Mouse (Mus musculus): Measurements from ENCODE around the gene Olfr974. TPM values are rescaled to one million over a fixed set of nuclear protein-coding genes. Genes with fewer than 3 reads are reported as not detected.
"Not testable (repeated sequence)": the region's sequence is repeated elsewhere in the genome, so short reads cannot be mapped to it uniquely, and the experiment has no call there.

Gene Olfr974
- total RNA-seq (2015; ENCODE audit: low replicate concordance) = not detected in 2 replicates
- not detected in 2 replicates for total RNA-seq (2017; ENCODE audit: low replicate concordance)

DNA sequence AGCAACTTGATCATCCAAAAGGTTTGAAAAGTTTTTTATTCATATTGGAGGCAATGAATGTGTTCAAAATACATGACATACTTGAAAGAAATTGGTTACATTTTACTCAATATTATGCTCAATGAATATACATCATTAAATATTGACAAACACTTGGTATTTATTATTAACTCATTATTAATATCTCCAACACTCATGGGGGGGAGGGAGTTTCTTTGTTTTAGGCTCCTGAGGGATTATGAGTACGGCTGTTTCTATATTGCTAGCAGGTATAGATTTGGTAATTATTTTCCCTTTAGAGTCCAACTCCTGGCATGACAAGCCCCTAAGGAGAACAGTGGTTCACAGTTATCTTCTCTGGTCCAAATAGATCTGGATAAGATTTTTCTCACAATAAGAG lies at the start of gene Olfr974:
Gene Olfr974 (plus strand): TSS at position 301 of the 400 bp plus-strand sequence.
- no peak for ATAC-seq (replicated peaks; ENCODE audit: low FRiP score, poor library complexity, severe bottlenecking)

DNA sequence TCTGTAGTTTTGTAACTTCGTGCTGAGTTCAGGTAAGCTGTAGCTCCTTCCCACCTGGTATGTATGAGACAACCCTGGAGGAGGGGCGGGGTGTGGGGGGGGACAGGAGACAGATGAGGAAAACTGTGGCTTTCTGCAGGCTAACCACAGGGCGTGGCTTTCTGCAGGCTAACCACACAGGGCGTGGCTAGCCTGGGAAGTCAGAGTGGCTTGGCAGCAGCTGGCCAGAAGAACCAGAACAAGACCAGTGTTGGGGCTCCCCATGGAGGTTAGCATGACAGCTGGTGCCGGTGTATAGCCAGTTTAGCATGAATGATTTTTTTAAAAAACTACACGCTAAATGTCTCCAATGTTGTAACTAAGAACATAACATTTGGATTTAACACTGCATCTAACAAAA lies 32.2 kb upstream of the Olfr974 start:
- no peak for ATAC-seq (replicated peaks; ENCODE audit: low FRiP score, poor library complexity, severe bottlenecking)

DNA sequence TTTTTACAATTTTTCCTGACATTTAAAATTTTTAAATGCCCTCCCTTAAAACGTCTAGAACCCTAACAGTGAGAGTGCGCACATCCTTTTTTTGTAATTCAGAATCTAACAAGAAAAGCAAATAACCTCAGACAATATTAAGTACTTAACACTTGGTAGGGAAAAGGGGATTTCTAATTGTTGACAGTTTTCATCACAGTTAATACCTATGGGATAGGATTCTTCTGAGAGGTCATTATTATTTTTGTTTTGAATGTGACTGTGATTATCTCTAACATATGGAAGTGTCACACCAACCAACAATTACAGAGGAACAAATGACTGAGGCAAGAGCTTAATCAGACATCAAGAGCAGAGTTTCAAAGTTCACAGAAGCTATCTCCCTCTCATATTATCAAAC lies 30.3 kb upstream of the Olfr974 start, which contains the start of gene Olfr229:
Gene Olfr229 (plus strand): TSS at position 301 of the 400 bp plus-strand sequence.
- no peak for ATAC-seq (replicated peaks; ENCODE audit: low FRiP score, poor library complexity, severe bottlenecking)

DNA sequence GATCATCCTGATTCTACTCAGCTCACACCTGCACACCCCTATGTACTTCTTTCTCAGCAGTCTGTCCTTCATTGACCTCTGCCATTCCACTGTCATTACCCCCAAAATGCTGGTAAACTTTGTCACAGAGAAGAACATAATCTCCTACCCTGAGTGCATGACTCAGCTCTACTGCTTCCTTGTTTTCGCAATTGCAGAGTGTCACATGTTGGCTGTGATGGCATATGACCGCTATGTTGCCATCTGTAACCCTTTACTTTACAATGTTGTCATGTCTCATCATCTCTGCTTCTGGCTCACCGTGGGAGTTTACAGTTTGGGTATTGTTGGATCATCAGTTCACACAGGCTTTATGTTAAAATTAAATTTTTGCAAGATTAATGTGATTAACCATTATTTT lies 27.4 kb upstream of the Olfr974 start:
- ATAC-seq (replicated peaks; ENCODE audit: low FRiP score, poor library complexity, severe bottlenecking) = no peak

DNA sequence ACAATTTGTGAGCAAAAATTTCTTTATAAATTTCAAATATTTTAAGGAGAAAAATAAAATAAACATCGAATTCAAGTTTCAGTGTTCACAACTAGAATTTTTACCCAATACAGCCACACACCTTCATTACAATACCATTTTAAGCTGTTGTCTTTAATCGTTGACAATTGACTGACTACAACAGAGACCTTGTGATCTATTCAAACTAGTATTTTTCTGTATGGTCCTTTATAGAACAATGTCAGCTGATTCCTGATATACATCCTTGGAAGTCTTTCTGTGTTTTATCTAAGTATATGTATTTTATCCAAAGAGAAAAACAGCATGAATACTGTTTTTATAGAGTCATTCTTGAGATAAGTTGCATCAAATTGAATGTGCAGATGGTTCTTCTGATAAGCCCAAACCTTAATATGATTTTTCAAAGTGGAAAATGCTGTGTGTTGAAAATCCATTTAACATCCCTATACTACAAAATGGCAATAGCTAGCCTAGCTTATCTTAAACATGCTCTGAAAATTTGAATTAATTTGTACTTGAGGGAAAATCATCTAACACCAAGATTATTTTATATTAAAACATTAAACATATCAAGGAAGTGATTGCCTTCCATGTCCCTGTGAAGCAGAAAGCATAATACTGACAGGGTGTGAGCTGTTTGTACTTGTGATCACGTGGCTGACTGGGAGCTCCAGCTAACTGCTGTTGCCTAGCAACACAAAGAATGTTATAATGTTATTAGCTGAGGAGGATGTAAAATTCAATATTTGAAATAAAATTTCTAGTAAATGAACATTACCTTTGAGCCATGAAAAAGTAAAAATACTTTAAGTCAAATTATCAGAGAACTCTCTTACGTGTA lies 9.1 kb upstream of the Olfr974 start:
- ATAC-seq (replicated peaks; ENCODE audit: low FRiP score, poor library complexity, severe bottlenecking) = not testable (repeated sequence)

DNA sequence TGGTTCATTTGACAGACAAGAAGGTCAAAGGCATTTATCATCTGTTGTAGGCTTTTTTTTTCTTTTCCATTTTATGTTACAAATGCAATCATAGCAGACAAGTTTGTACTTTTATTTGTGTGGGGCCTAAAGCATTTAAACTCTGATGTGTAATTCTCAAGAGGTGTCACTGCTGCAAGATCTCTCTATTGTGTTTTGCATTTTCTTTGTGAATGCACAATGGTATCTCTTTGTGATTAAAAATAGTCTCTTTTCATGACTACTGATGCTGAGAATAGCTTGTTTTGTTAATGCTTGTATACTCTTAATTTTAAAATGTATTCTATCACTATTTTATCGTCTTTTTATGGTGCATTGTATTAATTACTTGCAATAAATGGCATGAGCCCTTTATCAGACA lies 8.5 kb upstream of the Olfr974 start:
- not testable (repeated sequence) for ATAC-seq (replicated peaks; ENCODE audit: low FRiP score, poor library complexity, severe bottlenecking)

DNA sequence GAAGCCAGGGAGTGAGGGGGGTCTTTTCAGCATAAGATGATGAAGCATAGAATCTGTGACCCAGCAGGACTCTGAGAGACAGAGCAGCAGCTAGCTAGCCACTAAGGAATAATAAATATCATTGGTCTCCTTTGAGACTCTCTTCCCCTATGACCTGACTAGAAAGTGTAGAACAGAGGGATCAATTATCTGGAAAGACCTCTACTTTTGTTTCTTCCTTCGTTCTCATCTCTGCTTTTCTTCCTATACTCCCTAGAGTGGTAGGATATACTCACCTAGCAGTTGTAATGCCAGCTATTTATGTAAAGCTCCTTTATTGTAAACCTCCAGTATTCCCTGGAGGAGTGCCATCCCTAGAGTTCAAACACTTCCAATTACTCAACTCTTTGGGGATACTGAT lies 14.6 kb downstream of the Olfr974 start, which contains the start of gene Olfr975:
Gene Olfr975 (minus strand): TSS at position 101 of the 400 bp plus-strand sequence.
- no peak for ATAC-seq (replicated peaks; ENCODE audit: low FRiP score, poor library complexity, severe bottlenecking)

DNA sequence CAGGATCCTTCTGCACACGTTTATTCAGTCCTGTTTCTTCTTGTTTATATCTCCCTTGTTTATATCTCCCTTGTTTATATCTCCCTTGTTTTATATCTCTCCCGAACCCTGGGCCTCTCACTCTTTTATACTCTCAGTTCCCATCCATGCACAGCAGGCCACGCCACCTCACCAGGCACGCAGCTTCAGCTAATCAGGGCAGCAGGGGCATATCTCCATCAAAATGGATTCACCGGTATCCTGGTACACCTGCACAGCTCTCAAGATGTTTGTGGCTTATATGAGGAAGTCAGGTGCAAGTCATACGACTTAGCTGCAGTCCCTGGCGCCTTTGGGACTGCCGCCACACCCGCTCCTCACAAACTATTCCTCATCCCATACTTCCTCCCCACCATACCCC lies 23.7 kb downstream of the Olfr974 start, which contains the start of gene Olfr976:
Gene Olfr976 (minus strand): TSS at position 101 of the 400 bp plus-strand sequence.
- not testable (repeated sequence) for ATAC-seq (replicated peaks; ENCODE audit: low FRiP score, poor library complexity, severe bottlenecking)

DNA sequence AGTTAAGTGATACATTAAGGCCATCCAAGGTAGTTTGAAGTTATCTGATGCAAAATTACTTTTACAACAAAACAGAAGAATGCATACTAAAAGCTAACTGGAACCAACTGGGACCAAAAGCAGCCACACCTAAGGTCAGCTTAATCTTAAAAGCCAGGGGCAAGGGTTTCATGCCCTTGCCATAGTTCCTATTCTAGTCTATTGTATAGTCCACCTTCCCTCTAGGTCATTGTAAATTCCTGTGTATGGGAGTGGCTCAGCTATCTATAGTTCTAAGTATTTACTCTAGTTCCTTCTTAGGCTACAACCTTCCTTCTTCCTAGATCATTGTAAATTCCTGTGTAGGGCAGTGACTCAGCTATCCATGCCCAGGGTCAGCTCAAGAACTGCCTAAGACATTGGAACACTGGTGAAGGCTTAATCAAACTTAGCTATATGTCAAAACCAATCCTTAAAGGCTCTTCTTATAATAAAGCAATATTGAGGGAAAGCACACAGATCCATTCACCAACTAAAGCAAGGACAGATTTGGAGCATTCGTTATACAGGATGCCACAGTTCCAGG lies 39.4 kb downstream of the Olfr974 start:
- not testable (repeated sequence) for ATAC-seq (replicated peaks; ENCODE audit: low FRiP score, poor library complexity, severe bottlenecking)

DNA sequence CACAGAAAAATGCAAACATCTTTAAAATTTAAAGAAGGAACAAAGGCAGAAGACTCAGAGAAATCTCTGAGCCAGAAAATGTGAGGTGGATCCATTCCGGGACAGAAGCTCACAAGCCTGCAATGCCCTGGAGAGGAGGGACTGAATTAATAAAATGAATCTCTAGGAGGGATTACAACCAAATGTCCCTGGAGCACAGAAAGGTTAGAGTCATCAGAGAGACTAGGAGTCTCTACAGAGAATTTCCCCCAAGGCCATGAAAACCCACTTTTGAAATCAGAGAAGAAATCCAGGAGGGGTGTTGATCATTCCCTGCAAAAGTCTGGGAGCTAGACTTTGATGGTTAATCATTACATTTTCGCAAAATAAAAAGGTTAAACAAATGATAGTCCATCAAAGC lies 54.5 kb downstream of the Olfr974 start, which contains the start of gene Olfr978:
Gene Olfr978 (plus strand): TSS at position 301 of the 400 bp plus-strand sequence.
- no peak for ATAC-seq (replicated peaks; ENCODE audit: low FRiP score, poor library complexity, severe bottlenecking)

Other genes with a start within 250 kb of the Olfr974 start
- gene Olfr149, start 230.4 kb upstream of the Olfr974 start, total RNA-seq (2015; ENCODE audit: low replicate concordance) = not detected in 2 replicates
- gene Olfr149, start 230.4 kb upstream of the Olfr974 start, total RNA-seq (2017; ENCODE audit: low replicate concordance) = not detected in 2 replicates
- not detected in 2 replicates for gene Olfr965, start 226.1 kb upstream of the Olfr974 start, total RNA-seq (2015; ENCODE audit: low replicate concordance)
- 1.2 TPM in 1 of 2 replicates, not detected in the other for gene Olfr965, start 226.1 kb upstream of the Olfr974 start, total RNA-seq (2017; ENCODE audit: low replicate concordance)
- gene Olfr150, start 206.5 kb upstream of the Olfr974 start, total RNA-seq (2015; ENCODE audit: low replicate concordance) = not detected in 2 replicates
- not detected in 2 replicates for gene Olfr150, start 206.5 kb upstream of the Olfr974 start, total RNA-seq (2017; ENCODE audit: low replicate concordance)
- gene Olfr967, start 191.3 kb upstream of the Olfr974 start, total RNA-seq (2015; ENCODE audit: low replicate concordance) = not detected in 2 replicates
- not detected in 2 replicates for gene Olfr967, start 191.3 kb upstream of the Olfr974 start, total RNA-seq (2017; ENCODE audit: low replicate concordance)
- not detected in 2 replicates for gene Olfr968, start 154.2 kb upstream of the Olfr974 start, total RNA-seq (2015; ENCODE audit: low replicate concordance)
- not detected in 2 replicates for gene Olfr968, start 154.2 kb upstream of the Olfr974 start, total RNA-seq (2017; ENCODE audit: low replicate concordance)
- not detected in 2 replicates for gene Olfr969, start 146.6 kb upstream of the Olfr974 start, total RNA-seq (2015; ENCODE audit: low replicate concordance)
- gene Olfr969, start 146.6 kb upstream of the Olfr974 start, total RNA-seq (2017; ENCODE audit: low replicate concordance) = not detected in 2 replicates
- not detected in 2 replicates for gene Olfr970, start 128.6 kb upstream of the Olfr974 start, total RNA-seq (2015; ENCODE audit: low replicate concordance)
- gene Olfr970, start 128.6 kb upstream of the Olfr974 start, total RNA-seq (2017; ENCODE audit: low replicate concordance) = not detected in 2 replicates
- gene Olfr971, start 100.6 kb upstream of the Olfr974 start, total RNA-seq (2015; ENCODE audit: low replicate concordance) = not detected in 2 replicates
- gene Olfr971, start 100.6 kb upstream of the Olfr974 start, total RNA-seq (2017; ENCODE audit: low replicate concordance) = 1.1 TPM in 1 of 2 replicates, not detected in the other
- not detected in 2 replicates for gene Olfr972, start 71.1 kb upstream of the Olfr974 start, total RNA-seq (2015; ENCODE audit: low replicate concordance)
- not detected in 2 replicates for gene Olfr972, start 71.1 kb upstream of the Olfr974 start, total RNA-seq (2017; ENCODE audit: low replicate concordance)
- not detected in 2 replicates for gene Olfr229, start 30.2 kb upstream of the Olfr974 start, total RNA-seq (2015; ENCODE audit: low replicate concordance)
- gene Olfr229, start 30.2 kb upstream of the Olfr974 start, total RNA-seq (2017; ENCODE audit: low replicate concordance) = not detected in 2 replicates
- gene Olfr975, start 14.5 kb downstream of the Olfr974 start, total RNA-seq (2015; ENCODE audit: low replicate concordance) = not detected in 2 replicates
- gene Olfr975, start 14.5 kb downstream of the Olfr974 start, total RNA-seq (2017; ENCODE audit: low replicate concordance) = 0.09 TPM in 1 of 2 replicates, not detected in the other
- not detected in 2 replicates for gene Olfr976, start 23.6 kb downstream of the Olfr974 start, total RNA-seq (2015; ENCODE audit: low replicate concordance)
- gene Olfr976, start 23.6 kb downstream of the Olfr974 start, total RNA-seq (2017; ENCODE audit: low replicate concordance) = not detected in 2 replicates
- not detected in 2 replicates for gene Olfr978, start 54.6 kb downstream of the Olfr974 start, total RNA-seq (2015; ENCODE audit: low replicate concordance)
- gene Olfr978, start 54.6 kb downstream of the Olfr974 start, total RNA-seq (2017; ENCODE audit: low replicate concordance) = not detected in 2 replicates
- gene Olfr979, start 66.0 kb downstream of the Olfr974 start, total RNA-seq (2015; ENCODE audit: low replicate concordance) = not detected in 2 replicates
- 0.17 TPM in 1 of 2 replicates, not detected in the other for gene Olfr979, start 66.0 kb downstream of the Olfr974 start, total RNA-seq (2017; ENCODE audit: low replicate concordance)
- not detected in 2 replicates for gene Olfr980, start 72.1 kb downstream of the Olfr974 start, total RNA-seq (2015; ENCODE audit: low replicate concordance)
- not detected in 2 replicates for gene Olfr980, start 72.1 kb downstream of the Olfr974 start, total RNA-seq (2017; ENCODE audit: low replicate concordance)
- gene Olfr981, start 84.0 kb downstream of the Olfr974 start, total RNA-seq (2015; ENCODE audit: low replicate concordance) = not detected in 2 replicates
- gene Olfr981, start 84.0 kb downstream of the Olfr974 start, total RNA-seq (2017; ENCODE audit: low replicate concordance) = 0.26 TPM in 1 of 2 replicates, not detected in the other
- gene Olfr982, start 136.3 kb downstream of the Olfr974 start, total RNA-seq (2015; ENCODE audit: low replicate concordance) = not detected in 2 replicates
- not detected in 2 replicates for gene Olfr982, start 136.3 kb downstream of the Olfr974 start, total RNA-seq (2017; ENCODE audit: low replicate concordance)
- gene Olfr983, start 156.1 kb downstream of the Olfr974 start, total RNA-seq (2015; ENCODE audit: low replicate concordance) = not detected in 2 replicates
- gene Olfr983, start 156.1 kb downstream of the Olfr974 start, total RNA-seq (2017; ENCODE audit: low replicate concordance) = not detected in 2 replicates
- not detected in 2 replicates for gene Olfr984, start 176.7 kb downstream of the Olfr974 start, total RNA-seq (2015; ENCODE audit: low replicate concordance)
- gene Olfr984, start 176.7 kb downstream of the Olfr974 start, total RNA-seq (2017; ENCODE audit: low replicate concordance) = not detected in 2 replicates
- gene Olfr985, start 192.7 kb downstream of the Olfr974 start, total RNA-seq (2015; ENCODE audit: low replicate concordance) = not detected in 2 replicates
- gene Olfr985, start 192.7 kb downstream of the Olfr974 start, total RNA-seq (2017; ENCODE audit: low replicate concordance) = not detected in 2 replicates
- 0.58 TPM in 1 of 2 replicates, not detected in the other for gene Tmem225, start 210.6 kb downstream of the Olfr974 start, total RNA-seq (2015; ENCODE audit: low replicate concordance)
- not detected in 2 replicates for gene Tmem225, start 210.6 kb downstream of the Olfr974 start, total RNA-seq (2017; ENCODE audit: low replicate concordance)
- gene Olfr986, start 243.4 kb downstream of the Olfr974 start, total RNA-seq (2015; ENCODE audit: low replicate concordance) = 0.19 TPM in 1 of 2 replicates, not detected in the other
- not detected in 2 replicates for gene Olfr986, start 243.4 kb downstream of the Olfr974 start, total RNA-seq (2017; ENCODE audit: low replicate concordance)